Mouse (Mus musculus) megakaryocyte, adult 5-6 weeks (primary cell): Measurements from ENCODE around the gene Gsdma. TPM values are rescaled to one million over a fixed set of nuclear protein-coding genes. Genes with fewer than 3 reads are reported as not detected.
"Not testable (repeated sequence)": the region's sequence is repeated elsewhere in the genome, so short reads cannot be mapped to it uniquely, and the experiment has no call there.

Source experiments
- ATAC-seq: 2 replicates; pipeline ENCODE4 v1.8.0; 2016; ENCODE audit warnings: mild to moderate bottlenecking, inconsistent platforms; ENCODE audit not compliant: poor library complexity, severe bottlenecking
- total RNA-seq, 2 experiments: library from RNA; stranded (forward) in 1 of 2; stranded (reverse) in 1 of 2; fragments of 153-499, 151-499 nt in 1 of 2; fragments of 221-1000, 200-1000 nt in 1 of 2; gene quantifications; 2 replicates each; pipeline versions ENCODE4 v1.2.3 to v1.2.4; 2015 to 2017

Gene Gsdma
- total RNA-seq (2015) (0.25 TPM in 1 of 2 replicates, not detected in the other), total RNA-seq (2017) (not detected in 2 replicates)

- ATAC-seq = no peak
These were observed at the start of gene Gsdma for GRCm38 (mm10) chr11:98664091-98664490. TSS of gene Gsdma (plus strand) at chr11:98664351.

DNA sequence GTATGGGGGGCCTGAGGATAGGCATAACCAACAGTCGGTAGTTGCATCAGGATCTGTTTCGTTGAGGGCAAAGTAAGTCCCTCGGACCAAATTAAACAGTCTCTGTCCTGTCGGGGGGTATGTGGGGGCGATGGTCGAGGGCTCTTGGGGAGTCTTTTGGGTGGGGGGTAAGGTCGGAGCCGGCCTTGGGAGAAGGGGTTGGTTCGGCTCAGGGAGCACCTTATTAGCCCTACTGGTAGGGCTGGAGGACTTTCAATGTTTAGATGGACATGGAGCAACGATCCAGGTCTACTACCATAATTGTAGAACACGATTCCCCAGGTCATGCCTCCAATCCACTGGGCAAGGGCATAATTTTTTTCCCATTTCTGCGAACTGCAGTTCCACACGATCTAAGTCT, 43.4 kb upstream of the Gsdma start:
- no peak for ATAC-seq

- ATAC-seq = not testable (repeated sequence)
These were observed 40.2 kb upstream of the Gsdma start for GRCm38 (mm10) chr11:98623981-98624380.

- ATAC-seq = not testable (repeated sequence)
These were observed 39.8 kb upstream of the Gsdma start for GRCm38 (mm10) chr11:98624381-98624780.

GRCm38 (mm10) chr11:98625611-98626410, 38.3 kb upstream of the Gsdma start, which contains the start of the genes Gm12355 and Gsdma3:
TSS of gene Gm12355 (minus strand) at chr11:98625661.
TSS of gene Gsdma3 (plus strand) at chr11:98626360.
- no peak for ATAC-seq

DNA sequence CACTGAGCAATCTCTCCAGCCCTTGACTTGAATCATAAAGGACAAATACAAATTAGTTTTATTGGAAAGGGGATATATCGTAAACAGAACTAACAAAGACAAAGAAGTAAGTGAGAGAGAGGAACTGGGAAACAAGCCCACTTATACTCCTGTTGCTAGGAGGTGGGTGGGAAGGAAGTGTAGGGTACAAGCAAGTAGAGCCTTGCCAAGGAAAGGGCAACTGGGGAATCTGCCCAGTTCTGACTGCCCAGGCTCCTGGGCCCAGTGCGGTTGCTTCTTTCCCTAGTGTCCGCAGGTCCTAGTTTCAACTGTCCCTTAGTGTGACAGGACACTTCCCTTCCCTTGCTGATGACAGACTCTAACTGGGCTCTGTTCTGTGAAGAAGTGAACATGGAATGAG, 35.4 kb upstream of the Gsdma start:
- no peak for ATAC-seq

DNA sequence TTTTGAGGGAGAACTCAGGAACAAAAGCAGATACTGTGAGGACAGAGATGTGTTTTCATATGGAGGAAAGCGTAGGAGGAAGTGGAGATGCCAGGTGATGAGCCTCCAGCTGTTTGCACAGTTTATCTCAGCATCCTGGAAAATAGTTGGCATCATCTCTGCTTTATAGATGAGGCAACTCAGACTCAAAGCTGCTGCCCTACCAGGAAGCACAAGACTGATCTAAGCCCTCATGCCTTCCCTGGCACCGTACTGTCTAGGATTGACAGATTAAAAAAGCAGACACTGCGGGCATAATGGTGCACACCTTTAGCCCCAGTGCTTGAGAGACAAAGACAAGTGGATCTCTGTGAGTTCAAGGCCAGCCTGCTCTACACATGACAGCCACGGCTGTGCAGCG, 33.5 kb upstream of the Gsdma start:
- ATAC-seq = no peak

DNA sequence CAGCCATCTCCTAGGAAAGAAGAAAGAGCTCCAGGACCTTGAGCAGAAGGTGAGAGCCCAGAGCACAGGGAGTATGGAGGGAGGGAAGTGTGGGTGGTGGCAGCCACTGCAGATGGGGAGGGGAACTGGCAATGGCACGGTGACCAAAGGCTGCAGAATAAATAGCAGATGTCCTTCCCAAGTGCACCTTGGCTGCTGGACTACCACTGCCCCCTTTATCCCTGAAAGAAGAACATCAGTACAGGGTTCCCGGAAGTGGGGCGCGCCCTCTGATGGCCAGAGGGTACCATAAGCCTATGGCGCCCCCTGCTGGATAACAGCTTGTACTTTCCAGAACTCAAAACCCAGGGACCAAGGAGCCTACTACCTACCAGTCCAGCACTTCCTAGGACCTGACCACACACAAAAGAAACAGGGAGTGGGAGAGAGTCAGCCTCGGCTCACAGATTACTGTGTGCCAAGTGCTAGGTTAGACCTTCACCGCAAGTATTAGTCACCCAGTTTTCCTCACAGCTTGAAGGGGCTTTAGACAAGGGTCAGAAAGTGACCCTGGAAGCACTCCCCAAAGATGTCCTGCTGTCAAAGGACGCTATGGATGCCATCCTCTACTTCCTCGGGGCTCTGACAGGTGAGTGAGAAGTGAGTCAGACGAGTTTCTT, 28.7 kb upstream of the Gsdma start:
- peak; percentile 94 for ATAC-seq

DNA sequence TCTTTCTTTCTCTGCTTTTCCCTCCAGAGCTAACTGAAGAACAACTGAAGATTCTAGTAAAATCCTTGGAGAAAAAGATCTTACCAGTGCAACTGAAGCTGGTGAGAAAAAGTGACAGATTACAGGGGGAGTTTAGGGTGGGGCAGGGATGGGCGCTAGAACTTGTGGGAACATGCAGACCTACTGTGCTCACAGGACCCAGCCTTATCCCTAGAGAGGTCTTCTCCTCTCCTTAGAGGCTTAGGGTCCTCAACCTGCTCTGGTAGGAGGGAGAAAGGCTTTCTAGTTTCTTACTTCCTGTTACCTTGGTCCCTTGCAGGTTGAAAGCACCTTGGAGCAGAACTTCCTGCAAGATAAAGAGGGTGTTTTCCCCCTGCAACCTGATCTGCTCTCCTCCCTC, 26.6 kb upstream of the Gsdma start:
- ATAC-seq = no peak

GRCm38 (mm10) chr11:98640091-98640490, 24.1 kb upstream of the Gsdma start:
- no peak for ATAC-seq

GRCm38 (mm10) chr11:98644757-98645156, 19.4 kb upstream of the Gsdma start:
- no peak for ATAC-seq

DNA sequence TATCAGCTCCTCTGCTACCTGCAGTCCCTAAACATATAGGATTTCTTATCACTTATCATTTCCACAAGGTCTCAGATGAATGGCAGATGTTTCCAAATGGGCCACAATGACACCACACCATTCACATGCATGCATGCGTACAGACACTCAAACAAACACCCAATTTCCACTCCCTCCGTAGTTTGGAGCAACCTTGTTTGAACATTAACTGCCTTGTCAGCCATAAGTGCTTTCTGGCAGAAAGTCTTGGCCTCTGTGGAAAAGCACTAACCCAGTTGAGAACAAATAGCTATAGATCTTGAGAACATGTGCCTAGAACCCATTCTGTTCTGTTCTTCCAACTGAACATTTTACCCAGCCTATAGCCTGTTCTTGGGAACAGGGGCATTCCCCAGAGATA, 18.2 kb upstream of the Gsdma start:
- ATAC-seq = no peak

GRCm38 (mm10) chr11:98646459-98646858, 17.7 kb upstream of the Gsdma start, which contains the start of gene Gsdma2:
TSS of gene Gsdma2 (plus strand) at chr11:98646759.
- ATAC-seq = no peak

- ATAC-seq = peak; percentile 89
These were observed 9.1 kb upstream of the Gsdma start for GRCm38 (mm10) chr11:98655076-98655475.

DNA sequence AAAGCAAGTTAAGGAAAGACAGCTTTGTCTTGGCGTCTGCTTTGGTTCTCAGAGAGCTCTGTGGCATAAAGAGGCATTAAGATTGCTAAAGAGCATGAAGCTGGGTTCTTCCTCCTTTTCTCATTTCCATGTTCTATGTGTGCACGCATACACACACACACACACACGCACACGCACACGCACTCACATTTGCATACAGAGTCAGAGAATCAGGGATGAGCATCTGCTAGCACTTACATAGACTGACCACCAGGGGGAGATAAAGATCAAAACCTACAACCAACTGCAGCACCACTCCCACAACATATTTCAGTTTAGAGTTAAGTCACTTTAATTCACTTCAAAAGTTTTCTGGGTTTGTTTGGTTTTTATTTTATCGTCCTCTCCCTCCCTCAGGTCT, 3.6 kb upstream of the Gsdma start:
- ATAC-seq = peak; percentile 92

DNA sequence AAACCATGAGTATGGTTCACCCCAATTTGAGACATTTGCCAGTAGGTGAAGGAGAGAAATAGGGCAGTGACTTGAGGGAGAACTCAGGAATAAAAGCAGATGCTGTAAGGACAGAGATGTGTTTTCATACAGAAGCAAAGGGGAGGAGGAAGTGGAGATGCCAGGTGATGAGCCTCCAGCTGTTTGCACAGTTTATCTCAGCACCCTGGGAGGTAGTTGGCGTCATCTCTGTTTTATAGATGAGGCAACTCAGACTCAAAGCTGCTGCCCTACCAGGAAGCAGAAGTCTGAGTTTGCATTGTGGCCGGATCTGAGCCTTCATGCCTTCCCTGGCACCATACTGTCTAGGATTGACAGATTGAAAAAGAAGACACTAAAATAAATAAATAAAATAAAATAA, 4.8 kb downstream of the Gsdma start:
- no peak for ATAC-seq

- no peak for ATAC-seq
These were observed 7.2 kb downstream of the Gsdma start for GRCm38 (mm10) chr11:98671284-98671815.

DNA sequence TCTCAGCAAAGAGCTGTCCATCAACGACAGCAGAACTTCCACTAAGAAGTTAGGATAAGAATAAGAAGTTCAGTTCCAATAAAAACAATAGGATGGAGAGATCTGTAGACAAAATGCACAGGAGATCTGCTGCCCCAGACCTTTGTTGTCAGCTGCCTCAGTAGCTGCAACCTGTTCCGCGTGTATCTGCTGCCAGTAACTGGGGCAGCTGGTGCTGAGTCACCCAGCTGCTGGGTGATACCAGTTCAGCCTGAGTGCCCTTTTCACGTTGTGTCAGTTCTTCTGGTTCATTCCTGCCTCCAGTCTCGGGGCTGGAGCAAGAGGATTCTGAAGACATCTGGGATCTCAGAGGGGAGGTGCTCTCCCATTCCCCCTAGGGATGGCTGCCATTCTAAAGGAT, 7.7 kb downstream of the Gsdma start:
- ATAC-seq = no peak

DNA sequence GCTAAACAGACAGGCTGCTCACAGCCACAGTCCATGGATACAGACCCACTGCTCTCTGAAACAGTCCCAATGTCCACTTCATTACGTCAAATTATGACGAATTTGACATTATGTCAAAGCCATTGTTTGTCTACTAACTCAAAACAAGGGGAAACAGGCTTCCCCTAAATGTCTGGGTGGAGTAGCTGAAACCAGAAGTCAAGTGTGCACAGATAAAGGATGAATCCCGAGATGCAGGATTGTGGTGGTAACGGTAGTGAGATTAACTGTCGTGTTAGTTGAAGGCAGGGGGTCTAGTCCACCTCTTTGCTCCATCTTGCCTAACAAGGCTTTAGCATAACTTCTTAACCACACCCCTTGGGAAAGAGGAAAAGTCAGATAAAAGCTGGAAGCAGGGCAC, 8.3 kb downstream of the Gsdma start:
- ATAC-seq = no peak

DNA sequence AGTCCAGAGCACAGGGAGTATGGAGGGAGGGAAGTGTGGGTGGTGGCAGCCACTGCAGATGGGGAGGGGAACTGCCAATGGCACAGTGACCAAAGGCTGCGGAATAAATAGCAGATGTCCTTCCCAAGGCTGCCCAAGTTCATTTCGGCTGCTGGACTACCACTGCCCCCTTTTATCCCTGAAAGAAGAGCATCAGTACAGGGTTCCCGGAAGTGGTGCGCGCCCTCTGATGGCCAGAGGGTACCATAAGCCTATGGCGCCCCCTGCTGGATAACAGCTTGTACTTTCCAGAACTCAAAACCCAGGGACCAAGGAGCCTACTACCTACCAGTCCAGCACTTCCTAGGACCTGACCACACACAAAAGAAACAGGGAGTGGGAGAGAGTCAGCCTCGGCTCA, 9.0 kb downstream of the Gsdma start:
- ATAC-seq = peak; percentile 94

- ATAC-seq = no peak
These were observed 11.7 kb downstream of the Gsdma start for GRCm38 (mm10) chr11:98675829-98676363.

DNA sequence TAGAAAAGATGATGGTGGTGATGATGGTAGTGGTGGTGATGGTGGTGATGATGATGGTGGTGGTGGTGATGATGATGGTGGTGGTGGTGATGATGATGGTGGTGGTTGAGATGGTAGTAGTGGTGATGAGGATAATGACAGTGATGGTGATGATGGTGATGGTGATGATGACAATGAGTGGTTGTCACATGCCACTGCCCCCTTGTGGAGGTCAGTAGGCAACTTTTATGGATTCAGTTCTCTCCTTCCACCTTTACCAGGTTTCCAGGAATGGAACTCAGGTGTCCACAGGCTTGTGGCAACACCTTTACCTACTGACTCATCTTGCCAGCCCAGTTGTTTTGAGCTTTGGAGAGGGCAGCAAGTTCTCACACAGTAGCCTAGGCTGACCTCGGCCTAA, 15.9 kb downstream of the Gsdma start:
- no peak for ATAC-seq
